12 mouse cellular contexts compared by ENCODE assay signal in the genomic region with DNA sequence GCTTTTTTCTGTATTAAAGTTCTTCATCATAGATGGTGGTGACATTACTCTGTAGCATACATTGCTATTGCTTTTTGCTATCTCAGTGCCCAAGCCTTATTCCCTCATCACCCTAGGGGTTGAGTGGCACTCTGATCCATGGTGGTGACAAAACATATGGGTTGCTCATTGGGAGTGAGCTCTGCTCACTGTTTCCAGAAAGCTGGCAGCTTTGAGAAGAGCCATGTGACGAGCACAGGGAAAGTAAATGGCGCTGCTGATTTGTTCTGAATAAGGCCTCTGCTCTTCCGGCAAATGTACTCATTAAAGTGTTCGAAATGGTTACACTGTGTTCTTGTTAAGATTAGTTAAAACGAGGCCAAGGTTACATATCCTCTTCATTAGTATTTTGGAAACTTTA.
"Had no signal": no experiment of that assay in that cellular context is flagged by ENCODE, and none has a peak within 500 bp of the region (broad histone marks: within the 10 kb centered on the region; RNA-seq: fewer than 3 reads in every experiment).

No protein-coding gene starts in this region.

- ATAC-seq: midbrain, embryonic 15.5 days had no signal

- H3K4me3 ChIP-seq: kidney, embryonic 15.5 days; liver, embryonic 13.5 days; midbrain, embryonic 15.5 days had no signal

- DNase-seq: kidney, adult 11 months; kidney, adult 8-10 months; kidney, postnatal 10 days; kidney, postnatal 4 days; liver, embryonic 13.5 days; lung, adult 2 months; lung, postnatal 14 days; lung, postnatal 4 days; thymus, adult 18-20 months; thymus, postnatal 36 days had no signal

- H3K27me3 ChIP-seq: kidney, embryonic 15.5 days; liver, embryonic 13.5 days; midbrain, embryonic 15.5 days had no signal

- H3K36me3 ChIP-seq: kidney, embryonic 15.5 days; liver, embryonic 13.5 days; midbrain, embryonic 15.5 days had no signal

- H3K27ac ChIP-seq: kidney, embryonic 15.5 days; liver, embryonic 13.5 days; midbrain, embryonic 15.5 days had no signal

- H3K4me2 ChIP-seq: kidney, embryonic 15.5 days; liver, embryonic 13.5 days; midbrain, embryonic 15.5 days had no signal

- H3K9me3 ChIP-seq: kidney, embryonic 15.5 days; liver, embryonic 13.5 days; midbrain, embryonic 15.5 days had no signal

- H3K9ac ChIP-seq: kidney, embryonic 15.5 days; liver, embryonic 13.5 days; midbrain, embryonic 15.5 days had no signal
